Mouse (Mus musculus) ovary, postnatal 36 days (tissue): ENCODE measurements around the gene Mid1.
"Not testable (repeated sequence)": the region's sequence is repeated elsewhere in the genome, so short reads cannot be mapped to it uniquely, and the experiment has no call there.

Experiments
- DNase-seq: peaks from one replicate; pipeline ENCODE4 v3.0.0; 2022; ENCODE audit warnings: low spot score, mixed read lengths

Mid1 gene

DNA sequence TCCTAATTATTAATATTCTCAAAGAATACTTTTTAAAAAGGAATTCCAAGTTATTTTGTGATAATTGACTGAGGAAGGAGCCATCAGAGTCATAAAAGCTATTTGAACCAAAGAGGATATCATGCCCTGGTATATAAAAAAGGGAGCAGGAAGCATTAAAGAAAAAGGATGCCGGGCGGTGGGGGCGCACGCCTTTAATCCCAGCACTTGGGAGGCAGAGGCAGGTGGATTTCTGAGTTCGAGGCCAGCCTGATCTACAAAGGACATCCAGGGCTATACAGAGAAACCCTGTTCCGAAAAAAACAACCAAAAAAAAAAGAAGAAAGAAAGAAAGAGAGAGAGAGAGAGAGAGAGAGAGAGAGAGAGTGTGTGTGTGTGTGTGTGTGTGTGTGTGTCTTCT lies 286.6 kb downstream of the Mid1 start:
- DNase-seq, result not testable (repeated sequence)

DNA sequence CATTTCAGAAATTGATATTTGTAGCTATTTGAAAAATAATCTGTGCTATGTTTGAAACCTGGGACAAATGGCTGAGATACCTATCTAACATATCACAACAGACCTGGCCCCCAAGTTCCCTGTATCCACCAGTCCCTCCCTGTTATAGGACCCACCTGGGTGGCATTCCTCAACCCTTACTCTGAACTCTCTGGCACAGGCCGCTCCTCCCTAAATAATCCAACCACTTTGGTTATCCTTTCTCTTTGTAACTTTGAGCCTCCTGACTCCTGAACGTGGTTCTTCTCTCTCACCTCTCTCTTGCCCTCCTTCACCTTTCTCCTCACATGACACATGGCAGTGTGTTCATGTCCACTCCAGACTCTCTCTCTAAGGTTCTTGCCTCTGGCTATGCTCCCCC lies 287.1 kb downstream of the Mid1 start:
- DNase-seq, result not testable (repeated sequence)

DNA sequence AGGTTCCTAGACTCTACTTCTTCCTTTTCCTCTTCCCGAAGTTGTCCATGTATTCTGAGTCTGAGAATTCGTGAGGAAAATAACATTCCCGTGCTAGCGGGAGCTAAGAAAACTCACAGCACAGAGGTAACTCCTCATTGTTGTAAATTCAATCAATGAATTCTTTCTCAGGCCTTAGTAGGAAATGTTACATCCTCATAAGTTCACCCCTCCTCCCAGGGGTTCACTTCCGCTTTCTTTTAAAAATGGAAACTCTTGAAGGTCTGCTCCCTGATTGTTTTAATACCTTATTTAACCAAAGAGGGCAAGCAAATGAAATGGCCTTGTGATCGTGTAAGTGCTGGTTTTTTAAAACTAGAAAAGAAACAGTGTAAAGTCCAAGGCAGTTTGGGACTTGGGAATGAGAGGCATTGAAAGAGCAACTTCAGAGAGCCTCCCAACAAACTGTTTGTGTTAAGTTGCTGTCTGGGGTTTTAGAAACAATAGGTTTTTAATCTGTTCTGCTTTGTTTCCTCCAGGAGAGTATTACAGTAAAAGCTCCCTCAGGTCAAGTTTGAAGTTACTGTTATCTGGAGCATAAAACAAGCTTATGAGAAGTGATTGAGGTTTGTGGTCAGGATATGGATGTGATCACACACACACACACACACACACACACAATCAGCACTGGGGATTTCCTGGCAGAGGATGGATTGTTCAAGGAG lies 287.9 kb downstream of the Mid1 start:
- not testable (repeated sequence) for DNase-seq

DNA sequence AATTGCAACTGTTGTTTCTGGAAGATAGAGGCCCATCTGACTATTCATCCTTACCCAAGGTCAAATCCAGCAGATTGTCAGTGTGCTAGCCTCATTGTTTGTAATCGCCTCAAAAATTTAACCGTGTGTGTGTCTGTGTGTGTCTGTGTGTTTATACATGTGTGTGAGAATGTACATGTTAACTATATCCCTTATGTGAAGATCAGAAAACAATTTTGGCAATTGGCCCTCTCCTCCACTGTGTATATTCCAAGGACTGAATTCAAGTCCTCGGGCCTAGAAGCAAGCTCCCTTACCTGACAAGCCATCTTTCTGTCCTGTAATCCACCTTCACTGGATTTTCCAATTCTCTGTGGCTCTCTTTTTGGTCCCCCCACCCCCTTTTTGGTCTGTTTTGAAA lies 288.8 kb downstream of the Mid1 start:
- DNase-seq, result not testable (repeated sequence)

DNA sequence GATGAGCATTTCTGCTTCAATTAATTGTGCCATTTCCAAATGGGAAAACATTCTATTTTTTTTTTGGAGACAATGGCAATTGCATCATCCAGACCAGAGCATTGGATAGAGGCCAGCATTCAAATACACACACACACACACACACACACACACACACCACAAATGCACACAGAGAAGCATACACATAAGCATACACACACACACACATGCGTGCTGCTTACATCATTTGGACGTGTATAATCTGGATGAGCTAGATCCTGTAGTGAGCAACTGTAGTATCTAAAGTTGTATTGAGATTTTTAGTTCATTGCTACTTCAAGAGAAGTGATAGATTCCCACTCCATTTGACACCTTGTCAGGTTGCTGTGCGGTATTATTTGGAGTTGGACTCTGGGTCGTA lies 289.5 kb downstream of the Mid1 start:
- not testable (repeated sequence) for DNase-seq

DNA sequence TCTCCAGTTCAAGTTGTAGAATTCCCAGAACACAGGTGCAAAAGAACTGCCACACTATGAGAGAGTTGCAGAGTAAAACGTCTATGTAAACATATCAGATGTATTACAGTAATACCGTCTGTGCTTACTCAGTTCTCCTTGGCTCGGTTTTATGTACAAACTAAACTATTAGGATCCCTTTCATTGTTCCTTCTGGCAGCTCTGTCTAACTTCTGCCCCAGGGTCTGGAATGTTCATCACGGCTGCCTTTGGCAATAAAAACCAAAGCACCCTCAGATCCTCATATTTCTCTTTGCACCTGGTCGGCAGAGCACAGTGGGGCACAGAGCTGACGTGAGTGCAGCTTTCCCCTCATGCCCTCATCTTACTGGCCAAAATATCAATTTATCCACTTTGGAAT lies 290.0 kb downstream of the Mid1 start:
- not testable (repeated sequence) for DNase-seq

DNA sequence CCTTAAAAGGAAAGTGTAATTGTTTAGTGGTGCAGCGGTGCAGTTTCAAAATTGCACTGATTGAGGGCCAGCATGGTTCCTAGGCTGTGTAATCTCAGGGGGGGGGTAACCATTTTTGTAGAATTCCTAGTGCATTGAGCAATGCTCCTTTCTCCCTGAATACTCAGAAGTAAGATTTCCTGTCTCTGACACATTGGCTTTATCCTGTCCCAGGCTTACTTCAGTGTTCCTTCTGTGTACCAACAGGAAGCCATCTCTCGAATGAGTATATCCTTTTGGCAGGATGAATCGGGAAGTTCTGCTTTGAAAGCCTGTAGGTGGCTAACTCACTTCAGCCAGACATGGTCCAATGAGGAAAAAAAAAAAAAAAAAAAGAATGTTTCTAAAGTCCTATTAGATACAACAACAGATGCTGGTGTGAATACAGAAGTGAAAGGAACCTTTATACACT lies 290.7 kb downstream of the Mid1 start:
- not testable (repeated sequence) for DNase-seq

DNA sequence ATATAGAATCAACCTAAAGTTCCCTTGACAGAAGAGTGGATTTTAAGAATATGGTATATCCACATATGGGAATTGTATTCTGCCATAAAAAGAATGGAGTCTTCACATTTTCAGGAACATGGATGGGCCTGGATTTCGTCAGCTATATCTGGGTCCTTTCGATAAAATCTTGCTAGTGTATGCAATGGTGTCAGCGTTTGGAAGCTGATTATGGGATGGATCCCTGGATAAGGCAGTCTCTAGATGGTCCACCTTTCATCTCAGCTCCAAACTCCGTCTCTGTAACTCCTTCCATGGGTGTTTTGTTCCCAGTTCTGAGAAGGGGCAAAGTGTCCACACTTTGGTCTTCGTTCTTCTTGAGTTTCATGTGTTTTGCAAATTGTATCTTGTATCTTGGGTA lies 291.3 kb downstream of the Mid1 start:
- not testable (repeated sequence) for DNase-seq

DNA sequence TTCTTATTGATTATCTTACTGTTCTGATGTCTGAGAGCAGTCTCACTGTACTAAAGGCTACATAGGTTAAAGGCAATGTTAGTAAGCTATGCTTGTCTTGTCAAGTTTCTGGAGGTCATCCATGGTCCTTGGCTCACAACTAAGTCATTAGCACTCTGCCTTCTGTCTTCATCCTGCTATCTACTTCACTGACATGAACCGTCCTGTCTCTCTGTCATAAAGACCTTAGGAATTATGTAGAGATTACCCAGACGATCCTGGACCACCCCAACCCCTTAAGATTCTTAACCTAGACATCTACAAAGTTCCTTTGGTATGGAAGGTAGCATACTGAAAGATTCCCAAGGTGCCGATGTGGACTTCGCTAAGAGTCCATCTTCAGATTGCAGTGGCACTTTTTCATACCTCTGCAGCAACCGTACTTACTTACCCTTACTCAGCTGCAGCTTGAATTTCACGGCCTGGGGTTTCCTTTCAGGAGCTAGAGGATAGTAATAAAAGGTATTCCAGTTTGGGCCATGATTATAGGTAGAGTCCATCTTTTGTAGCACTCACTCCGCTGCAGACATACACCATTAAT lies 292.9 kb downstream of the Mid1 start:
- not testable (repeated sequence) for DNase-seq

DNA sequence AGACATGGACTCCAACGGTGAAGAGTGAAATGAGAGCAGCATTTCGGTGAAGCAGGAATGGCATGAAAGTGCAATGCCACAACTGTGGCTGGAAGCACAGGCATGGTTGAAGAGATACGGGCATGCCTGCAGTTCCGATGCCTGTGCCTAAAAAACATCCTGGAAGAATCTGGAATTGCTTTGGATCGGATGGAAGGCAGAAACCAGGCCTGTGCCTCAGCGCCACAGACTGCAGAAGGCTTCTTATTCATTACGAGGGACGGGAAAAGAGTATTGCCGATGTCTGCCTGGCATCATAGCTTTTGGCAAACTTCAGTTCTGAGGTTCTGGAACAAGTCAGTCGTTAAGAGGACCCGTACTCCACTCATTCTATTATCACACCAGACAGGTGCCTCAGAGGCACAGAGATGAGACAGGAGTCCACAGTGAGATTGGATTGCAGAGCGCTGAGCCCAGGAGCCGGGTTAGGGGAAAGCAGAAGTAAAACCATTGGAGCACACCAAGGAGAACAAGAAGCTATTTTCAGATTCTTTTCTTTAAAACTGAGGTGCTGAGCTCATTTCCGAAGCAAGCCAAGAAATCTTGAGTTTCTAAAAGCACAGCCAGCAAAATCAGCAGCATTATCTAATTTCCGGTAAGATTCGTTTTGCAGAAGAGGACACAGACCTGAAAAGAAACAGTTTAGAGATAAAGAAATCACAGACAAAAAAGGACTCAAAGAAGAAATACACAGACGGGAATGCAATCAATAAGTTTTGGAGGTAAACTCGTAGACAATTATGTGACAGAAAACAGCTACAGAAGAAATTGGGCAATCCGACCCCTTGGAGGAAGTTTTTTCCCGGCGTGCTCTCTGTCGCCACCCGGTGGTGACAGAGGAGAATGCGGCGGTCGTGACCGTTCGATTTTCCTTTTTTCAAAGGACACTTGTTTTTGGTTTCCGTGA lies 293.7 kb downstream of the Mid1 start:
- DNase-seq, result peak; percentile 68

DNA sequence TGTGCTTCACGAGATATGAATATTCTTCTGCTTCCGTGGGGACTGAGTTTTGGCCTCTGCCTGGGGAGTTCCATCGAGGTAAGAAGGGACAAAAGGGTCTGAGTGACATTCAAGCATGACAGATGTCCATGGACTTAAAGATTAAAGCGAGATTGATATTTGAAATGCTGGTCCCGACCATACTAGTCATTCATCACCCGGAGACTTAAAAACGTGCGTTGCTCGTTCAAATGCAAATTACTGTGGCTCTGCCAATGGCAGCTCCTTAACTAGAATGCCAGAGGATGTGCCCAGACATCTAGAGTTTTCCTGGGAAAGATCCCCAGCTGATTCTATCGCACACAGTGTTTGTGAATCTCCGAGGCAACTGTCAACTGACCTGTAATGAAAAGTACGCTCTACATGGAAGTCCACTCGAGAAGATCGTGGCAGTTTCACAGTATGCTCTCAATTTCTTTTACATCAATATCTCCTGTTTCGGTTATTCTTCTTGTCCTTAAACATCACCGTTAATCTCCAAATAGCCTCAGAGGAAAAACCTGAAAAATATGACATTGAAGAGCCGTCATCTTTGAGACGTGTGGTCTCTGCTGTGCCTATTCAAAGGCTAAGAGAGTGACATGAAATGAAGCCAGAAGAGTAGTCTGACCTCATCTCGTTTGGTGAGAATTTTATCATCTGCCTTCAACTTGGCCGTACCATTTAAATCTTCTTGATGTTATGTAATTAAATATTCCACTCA lies 294.6 kb downstream of the Mid1 start:
- DNase-seq, result not testable (repeated sequence)

DNA sequence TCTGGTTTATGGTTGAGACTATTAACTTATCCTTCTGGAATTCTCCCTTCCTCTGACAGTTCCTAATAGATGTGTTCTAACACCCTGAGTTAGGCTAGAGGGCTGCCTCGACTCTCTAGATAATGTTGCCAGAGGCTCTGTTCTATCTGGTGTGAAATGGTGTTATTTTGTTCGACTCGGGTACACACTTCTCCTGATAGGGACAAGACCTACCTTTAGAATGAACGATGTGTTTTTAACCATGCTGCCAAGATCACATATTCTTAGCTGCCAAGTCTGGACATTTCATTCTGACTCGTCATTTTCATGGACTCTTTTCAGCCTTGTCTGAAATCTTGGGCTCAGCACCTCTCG lies 295.2 kb downstream of the Mid1 start:
- not testable (repeated sequence) for DNase-seq

DNA sequence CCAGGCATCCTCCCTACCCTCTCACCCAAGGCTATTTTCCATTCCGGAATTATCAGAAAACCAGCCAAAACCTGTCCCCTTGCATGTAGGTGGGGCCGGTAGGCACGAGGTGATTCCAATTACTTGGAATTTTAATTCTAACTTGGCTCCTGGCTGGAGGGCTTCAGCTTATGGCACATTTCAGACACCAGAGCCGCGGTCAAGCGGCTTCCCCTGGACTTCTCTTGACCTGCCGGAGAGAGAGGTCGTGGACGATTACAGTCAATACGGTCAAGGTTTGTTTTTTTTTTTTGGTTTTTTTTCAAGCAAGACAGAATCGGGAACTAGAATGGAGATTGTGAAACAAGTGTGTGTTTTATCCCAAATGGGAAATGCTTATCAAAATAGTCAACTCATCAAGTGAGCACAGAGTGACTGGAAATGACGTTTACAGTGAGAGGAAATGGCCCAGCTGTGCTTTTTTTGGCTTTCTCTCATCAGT lies 295.9 kb downstream of the Mid1 start:
- no peak for DNase-seq

DNA sequence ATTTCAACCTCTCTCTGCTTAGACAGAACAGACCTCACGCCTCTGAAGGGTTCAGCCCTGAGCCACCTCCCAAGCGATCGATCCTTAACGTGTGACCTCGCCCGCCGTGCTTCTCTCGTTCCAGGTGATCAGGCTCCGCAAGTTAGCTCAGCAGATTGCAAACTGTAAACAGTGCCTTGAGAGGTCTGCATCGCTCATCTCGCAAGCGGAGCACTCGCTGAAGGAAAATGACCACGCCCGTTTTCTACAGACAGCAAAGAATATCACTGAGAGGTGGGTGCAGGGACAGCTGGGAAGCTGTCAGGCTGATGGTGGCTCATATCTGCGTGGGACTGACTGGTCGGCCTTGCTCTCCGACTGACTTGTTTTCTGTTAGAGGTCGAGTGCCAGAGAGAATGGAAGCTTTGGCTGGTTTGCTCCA lies 296.8 kb downstream of the Mid1 start:
- not testable (repeated sequence) for DNase-seq

DNA sequence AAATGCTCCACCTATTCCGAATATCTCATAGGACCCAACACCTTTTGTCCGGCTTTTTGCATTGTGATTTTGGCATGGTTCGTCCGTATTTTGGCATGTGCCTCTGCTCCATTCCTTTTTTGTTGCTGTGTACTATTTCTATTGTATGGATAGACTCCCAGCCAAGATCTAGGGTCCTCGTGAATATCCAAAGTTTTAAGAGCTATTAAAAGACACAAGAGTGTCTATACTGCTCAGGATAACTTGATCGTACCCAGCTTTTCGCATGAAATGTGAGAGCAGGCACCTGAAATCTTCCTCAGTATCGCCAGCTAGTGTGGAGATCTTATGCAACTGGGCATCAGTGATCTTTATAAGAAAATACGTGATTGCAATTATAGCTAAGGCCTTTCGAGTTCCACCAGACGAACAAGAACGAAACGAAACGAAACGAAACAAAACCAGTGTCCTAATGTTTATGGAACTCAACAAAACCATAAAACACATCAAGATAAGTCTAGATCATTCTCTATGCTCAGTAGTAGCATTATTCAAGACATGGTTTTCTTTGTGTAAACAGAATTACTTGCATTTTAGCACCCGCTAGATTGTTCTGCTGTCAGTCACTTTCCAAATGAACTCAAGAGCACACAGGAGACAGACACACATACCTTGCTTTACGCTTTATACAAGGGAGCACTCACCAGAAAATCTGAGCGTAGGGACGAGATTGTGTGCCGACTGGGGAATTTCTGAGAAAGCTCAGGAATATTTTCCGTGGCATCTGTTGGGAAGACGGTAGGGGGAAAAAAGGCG lies 297.8 kb downstream of the Mid1 start:
- DNase-seq, result not testable (repeated sequence)

DNA sequence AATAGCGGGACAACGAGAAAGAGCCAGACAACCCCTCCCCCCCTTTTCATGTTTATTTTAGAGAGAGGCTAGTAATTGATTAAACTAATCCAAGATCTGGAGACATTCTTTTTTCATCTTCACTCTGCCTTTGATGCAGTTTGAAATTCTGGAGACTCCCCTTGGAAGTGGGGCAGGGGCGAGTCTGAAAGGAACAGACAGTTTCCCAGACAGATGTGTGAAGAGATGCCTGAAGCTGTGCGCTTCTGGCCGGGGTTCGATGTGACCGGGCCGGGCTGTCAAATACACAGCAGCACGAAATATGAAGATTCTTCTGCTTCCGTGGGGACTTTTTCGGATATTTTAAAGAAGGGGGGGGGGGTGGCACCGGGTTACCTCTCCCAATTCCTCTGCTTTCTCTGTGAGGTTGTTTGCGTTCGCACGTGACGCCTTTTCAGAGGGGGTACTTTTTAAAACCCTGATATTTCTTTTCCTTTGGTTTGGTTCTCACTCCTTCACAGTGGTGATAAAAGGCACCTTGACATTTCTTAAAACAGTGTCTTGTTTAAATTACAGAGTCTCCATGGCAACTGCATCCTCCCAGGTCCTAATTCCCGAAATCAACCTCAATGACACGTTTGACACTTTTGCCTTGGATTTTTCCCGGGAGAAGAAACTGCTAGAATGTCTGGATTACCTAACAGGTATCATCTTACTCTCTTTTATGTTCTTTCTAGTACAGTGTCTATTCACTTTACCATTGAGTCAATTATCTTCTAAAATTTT lies 298.6 kb downstream of the Mid1 start:
- DNase-seq, result not testable (repeated sequence)

DNA sequence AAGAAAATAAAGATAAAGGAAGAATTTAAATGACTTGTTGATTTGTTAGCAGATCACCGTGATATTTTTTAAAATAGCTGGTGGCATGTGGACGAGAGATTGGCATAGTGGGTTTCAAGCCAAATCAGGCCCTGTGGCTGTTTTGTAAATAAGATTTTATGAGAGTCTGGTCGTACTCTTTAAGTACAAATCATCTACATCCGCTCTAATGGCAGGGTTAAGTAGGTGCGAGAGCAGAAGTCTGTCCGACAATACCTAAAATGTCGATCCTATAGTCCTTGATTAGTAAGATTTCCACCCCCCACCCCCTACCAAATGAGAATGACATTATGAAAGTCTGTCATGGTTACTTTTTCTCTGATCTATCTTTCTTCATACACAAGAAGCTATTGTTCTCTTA lies 299.3 kb downstream of the Mid1 start:
- not testable (repeated sequence) for DNase-seq

DNA sequence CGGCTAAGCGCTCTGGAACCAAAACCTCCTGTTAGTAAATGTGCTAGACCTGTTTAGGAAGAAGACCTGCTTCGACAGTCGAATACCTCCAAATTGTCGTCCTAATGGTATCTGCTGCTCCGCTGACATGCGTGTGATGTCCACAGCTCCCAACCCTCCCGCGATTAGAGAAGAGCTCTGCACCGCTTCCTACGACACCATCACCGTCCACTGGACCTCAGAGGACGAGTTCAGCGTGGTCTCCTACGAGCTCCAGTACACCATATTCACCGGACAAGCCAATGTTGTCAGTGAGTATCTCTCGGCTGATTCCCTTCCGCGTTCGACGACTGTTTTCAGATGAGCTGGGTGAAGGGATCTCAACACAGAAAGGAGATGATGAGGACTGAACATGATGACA lies 299.9 kb downstream of the Mid1 start:
- DNase-seq, result not testable (repeated sequence)

DNA sequence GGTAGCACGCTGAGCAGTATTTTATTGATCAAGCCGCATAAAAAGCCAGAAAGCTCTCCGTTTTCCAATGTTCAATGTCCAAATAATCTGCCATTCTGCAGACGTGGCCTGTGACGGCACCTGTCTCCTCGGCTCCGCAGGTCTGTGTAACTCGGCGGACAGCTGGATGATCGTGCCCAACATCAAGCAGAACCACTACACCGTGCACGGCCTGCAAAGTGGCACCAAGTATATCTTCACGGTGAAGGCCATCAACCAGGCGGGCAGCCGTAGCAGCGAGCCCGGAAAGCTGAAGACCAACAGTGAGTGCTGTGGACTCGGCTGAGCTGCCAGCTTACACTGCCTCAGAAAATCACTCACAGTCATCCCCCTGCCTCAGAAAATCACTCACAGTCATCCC lies 300.8 kb downstream of the Mid1 start:
- DNase-seq, result not testable (repeated sequence)
